Mouse (Mus musculus) cerebellum, adult 2 months (tissue): ENCODE results near the gene Utp14a.

ENCODE experiments used
- CTCF ChIP-seq: fragments of 200-500 bp; IDR thresholded peaks from 2 replicates; pipeline ENCODE4 v1.5.1; 2011; ENCODE audit warnings: low read depth, mild to moderate bottlenecking, control low read depth, low read length, moderate library complexity, borderline replicate concordance; ENCODE audit not compliant: insufficient read depth
- POLR2A ChIP-seq: fragments of 200-500 bp; IDR thresholded peaks from 2 replicates; pipeline ENCODE4 v1.6.1; 2011; ENCODE audit warnings: low read length, control low read depth, borderline replicate concordance; ENCODE audit not compliant: insufficient read depth

GRCm38 (mm10) chrX:48314530-48315079 is 57.9 kb downstream of the Utp14a start:
- TF ChIP-seq CTCF: no peak
- TF ChIP-seq POLR2A: peak; percentile 31; the same call in 1 of the 2 replicates
